In the genomic region with DNA sequence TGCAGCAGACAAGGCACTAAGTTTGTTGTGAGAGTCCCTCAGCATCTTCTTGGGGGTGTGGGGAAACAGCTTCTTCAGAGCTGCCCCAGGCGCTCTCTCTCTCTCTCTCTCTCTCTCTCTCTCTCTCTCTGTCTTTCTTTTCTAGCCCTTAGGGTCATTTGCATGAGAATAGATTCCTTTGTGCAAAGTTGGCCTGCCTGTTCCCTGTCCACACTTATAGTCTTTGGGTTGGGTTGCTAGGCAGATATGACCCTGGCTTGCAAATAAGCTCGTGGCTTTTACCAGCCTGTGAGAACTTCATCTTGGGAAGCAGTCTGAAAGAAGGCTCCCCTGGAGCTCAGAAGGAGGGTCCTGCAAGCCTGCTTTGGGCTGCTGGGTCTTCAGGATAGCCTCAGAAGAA, we compare ENCODE assay signal across 11 mouse cellular contexts. TPM values are rescaled to one million over a fixed set of nuclear protein-coding genes. Genes with fewer than 3 reads are reported as not detected.
DNase-seq lines count a peak whose midpoint lies in the region; ATAC-seq and TF ChIP-seq lines count a peak whose summit lies in the region.
"Had no signal": no experiment of that assay in that cellular context is flagged by ENCODE, and none has a peak within 500 bp of the region (broad histone marks: within the 10 kb centered on the region; RNA-seq: fewer than 3 reads in every experiment).

No protein-coding gene starts in this region.

- TF ChIP-seq EP300 in liver, postnatal 0 days (IDR thresholded peaks at IDR 0.05; ENCODE audit: low read depth) = no peak
- no peak for TF ChIP-seq EP300 in liver, embryonic 14.5 days (IDR thresholded peaks at IDR 0.05; ENCODE audit: low read depth)

- H3K9ac ChIP-seq in liver, embryonic 11.5 days (ENCODE audit: low read depth, low read length) = peak overlapping the region; percentile 56
- H3K9ac ChIP-seq in liver, postnatal 0 days (replicated peaks) = no peak overlapping the region
- peak overlapping the region; percentile 21; the same call in 1 of the 2 replicates for H3K9ac ChIP-seq in forebrain, embryonic 13.5 days
- H3K9ac ChIP-seq in liver, embryonic 14.5 days (replicated peaks) = no peak overlapping the region; the same call in 1 of the 2 replicates
- H3K9ac ChIP-seq: limb, embryonic 13.5 days had no signal

- no peaks in the 10 kb centered on the region for H3K9me3 ChIP-seq in liver, embryonic 11.5 days (ENCODE audit: control insufficient read depth, low read length)
- H3K9me3 ChIP-seq in liver, postnatal 0 days (ENCODE audit: low read length) = no peaks in the 10 kb centered on the region
- no peaks in the 10 kb centered on the region for H3K9me3 ChIP-seq in forebrain, embryonic 13.5 days (replicated peaks)
- no peaks in the 10 kb centered on the region for H3K9me3 ChIP-seq in liver, embryonic 14.5 days (ENCODE audit: control insufficient read depth, low read length)
- H3K9me3 ChIP-seq: limb, embryonic 13.5 days had no signal

- H3K36me3 ChIP-seq in liver, embryonic 11.5 days (ENCODE audit: control insufficient read depth, insufficient read depth, low read length) = no peaks in the 10 kb centered on the region
- no peaks in the 10 kb centered on the region for H3K36me3 ChIP-seq in liver, postnatal 0 days (replicated peaks; ENCODE audit: insufficient read depth, low read length)
- no peaks in the 10 kb centered on the region for H3K36me3 ChIP-seq in forebrain, embryonic 13.5 days (ENCODE audit: poor library complexity, severe bottlenecking)
- no peaks in the 10 kb centered on the region for H3K36me3 ChIP-seq in liver, embryonic 14.5 days (replicated peaks; ENCODE audit: control insufficient read depth, insufficient read depth, low read depth)
- H3K36me3 ChIP-seq: limb, embryonic 13.5 days had no signal

- ATAC-seq in liver, embryonic 11.5 days (replicated peaks; ENCODE audit: low FRiP score) = no peak
- no peak for ATAC-seq in liver, postnatal 0 days
- no peak; the same call in 1 of the 2 replicates for ATAC-seq in forebrain, embryonic 13.5 days
- ATAC-seq in liver, embryonic 14.5 days (ENCODE audit: insufficient read depth) = no peak

- H3K27me3 ChIP-seq in liver, embryonic 11.5 days (replicated peaks; ENCODE audit: control insufficient read depth, insufficient read depth, low read length) = no peaks in the 10 kb centered on the region
- no peaks in the 10 kb centered on the region for H3K27me3 ChIP-seq in liver, postnatal 0 days (ENCODE audit: insufficient read depth, low read length)
- H3K27me3 ChIP-seq in forebrain, embryonic 13.5 days = peaks cover 3% of the 10 kb centered on the region; the same call in 1 of the 2 replicates
- no peaks in the 10 kb centered on the region for H3K27me3 ChIP-seq in liver, embryonic 14.5 days (ENCODE audit: control insufficient read depth, insufficient read depth, low read length)

- TF ChIP-seq CTCF in liver, postnatal 0 days (IDR thresholded peaks at IDR 0.05; ENCODE audit: low read depth) = no peak
- no peak for TF ChIP-seq CTCF in liver, embryonic 14.5 days (IDR thresholded peaks at IDR 0.05; ENCODE audit: low read depth)

- 46% methylated on average over 2 of the region's 2 CpGs for WGBS in liver, embryonic 11.5 days
- WGBS in liver, postnatal 0 days (ENCODE audit: insufficient replicate concordance) = 62% methylated on average over 2 of the region's 2 CpGs
- WGBS in forebrain, embryonic 13.5 days = 4% methylated on average over 2 of the region's 2 CpGs
- WGBS in liver, embryonic 14.5 days (ENCODE audit: insufficient replicate concordance) = 47% methylated on average over 2 of the region's 2 CpGs

- H3K4me2 ChIP-seq in liver, embryonic 11.5 days = peak overlapping the region; percentile 32
- no peak overlapping the region for H3K4me2 ChIP-seq in liver, postnatal 0 days (ENCODE audit: low read depth, low read length)
- peak overlapping the region; percentile 22; the same call in 1 of the 2 replicates for H3K4me2 ChIP-seq in forebrain, embryonic 13.5 days
- no peak overlapping the region for H3K4me2 ChIP-seq in liver, embryonic 14.5 days (ENCODE audit: low read depth)
- H3K4me2 ChIP-seq: limb, embryonic 13.5 days had no signal

- H3K4me1 ChIP-seq in liver, embryonic 11.5 days (replicated peaks; ENCODE audit: control insufficient read depth, insufficient read depth, low read length) = peaks cover 23% of the 10 kb centered on the region
- H3K4me1 ChIP-seq in liver, postnatal 0 days (ENCODE audit: insufficient read depth) = peaks cover 8% of the 10 kb centered on the region; the same call in 1 of the 2 replicates
- peaks cover 51% of the 10 kb centered on the region for H3K4me1 ChIP-seq in forebrain, embryonic 13.5 days
- peaks cover 8 to 31% of the 10 kb centered on the region in 2 experiments; a peak in 3 of 4 replicates for H3K4me1 ChIP-seq in liver, embryonic 14.5 days (replicated peaks; ENCODE audit: control insufficient read depth in 2 of 2, insufficient read depth in 2 of 2, low read length in 1 of 2)

- no peak overlapping the region for H3K4me3 ChIP-seq in liver, embryonic 11.5 days (ENCODE audit: low read depth, low read length)
- H3K4me3 ChIP-seq in liver, postnatal 0 days (ENCODE audit: low read depth, low read length) = no peak overlapping the region
- no peak overlapping the region for H3K4me3 ChIP-seq in forebrain, embryonic 13.5 days
- H3K4me3 ChIP-seq in liver, embryonic 14.5 days (ENCODE audit: insufficient read depth in 1 of 2, low read depth in 2 of 2, low read length in 2 of 2) = no peak overlapping the region
- H3K4me3 ChIP-seq: limb, embryonic 13.5 days had no signal

- no peak for DNase-seq in liver, embryonic 11.5 days (ENCODE audit: low spot score)
- DNase-seq in liver, postnatal 0 days = no peak
- no peak for DNase-seq in liver, embryonic 14.5 days (ENCODE audit: low read depth in 3 of 3, low spot score in 3 of 3)
- DNase-seq in retina, postnatal 1 day = peak; percentile 82
- no peak for DNase-seq in cerebellum, adult 11-12 months
- DNase-seq in layer of hippocampus, adult 9-10 months (ENCODE audit: low spot score) = no peak
- DNase-seq in spleen, postnatal 36 days (ENCODE audit: low spot score in 2 of 2) = no peak
- DNase-seq: kidney, adult 18-20 months; thymus, postnatal 14 days had no signal

- H3K27ac ChIP-seq in liver, embryonic 11.5 days (ENCODE audit: low read depth, low read length) = peak overlapping the region; percentile 20; the same call in 1 of the 2 replicates
- H3K27ac ChIP-seq in liver, postnatal 0 days (ENCODE audit: low read depth) = no peak overlapping the region
- H3K27ac ChIP-seq in forebrain, embryonic 13.5 days = peak overlapping the region; percentile 69
- peak overlapping the region; percentile 16; the same call in 1 of the 2 replicates for H3K27ac ChIP-seq in liver, embryonic 14.5 days
- H3K27ac ChIP-seq: limb, embryonic 13.5 days had no signal

RNA-seq across cellular contexts. Expression of gene Slc16a6, which starts 2.8 kb away (rescaled TPM):
- polyA plus RNA-seq in liver, embryonic 11.5 days (2014; fragmentation: Nextera tagmentation; extraction: Ambion mirVana) = 52.2 and 58.7 TPM in 2 replicates
- 18.8 and 19.0 TPM in 2 replicates for polyA plus RNA-seq in liver, postnatal 0 days (2015; fragmentation: Nextera tagmentation; extraction: Ambion mirVana)
- polyA plus RNA-seq in forebrain, embryonic 13.5 days (2015; fragmentation: Nextera tagmentation; extraction: Ambion mirVana) = 3.6 and 5.0 TPM in 2 replicates
- polyA plus RNA-seq in liver, embryonic 14.5 days (2012; rRNA removed) = 5.8 and 8.0 TPM in 2 replicates
- 39.0 and 39.5 TPM in 2 replicates for polyA plus RNA-seq in liver, embryonic 14.5 days (2014; fragmentation: Nextera tagmentation; extraction: Ambion mirVana)

RNA-seq across cellular contexts. Expression of gene Arsg, which starts 3.1 kb away (rescaled TPM):
- 5.8 and 6.2 TPM in 2 replicates for polyA plus RNA-seq in liver, embryonic 11.5 days (2014; fragmentation: Nextera tagmentation; extraction: Ambion mirVana)
- 11.8 and 13.1 TPM in 2 replicates for polyA plus RNA-seq in liver, postnatal 0 days (2015; fragmentation: Nextera tagmentation; extraction: Ambion mirVana)
- 3.4 and 5.4 TPM in 2 replicates for polyA plus RNA-seq in forebrain, embryonic 13.5 days (2015; fragmentation: Nextera tagmentation; extraction: Ambion mirVana)
- 2.1 and 2.3 TPM in 2 replicates for polyA plus RNA-seq in liver, embryonic 14.5 days (2012; rRNA removed)
- polyA plus RNA-seq in liver, embryonic 14.5 days (2014; fragmentation: Nextera tagmentation; extraction: Ambion mirVana) = 3.4 and 3.8 TPM in 2 replicates

RNA-seq across cellular contexts. Expression of gene Amz2, which starts 50.5 kb away (rescaled TPM):
- 33.7 and 35.5 TPM in 2 replicates for polyA plus RNA-seq in liver, embryonic 11.5 days (2014; fragmentation: Nextera tagmentation; extraction: Ambion mirVana)
- 9.4 and 11.0 TPM in 2 replicates for polyA plus RNA-seq in liver, postnatal 0 days (2015; fragmentation: Nextera tagmentation; extraction: Ambion mirVana)
- 57.6 and 58.4 TPM in 2 replicates for polyA plus RNA-seq in forebrain, embryonic 13.5 days (2015; fragmentation: Nextera tagmentation; extraction: Ambion mirVana)
- 10.0 and 13.1 TPM in 2 replicates for polyA plus RNA-seq in liver, embryonic 14.5 days (2012; rRNA removed)
- polyA plus RNA-seq in liver, embryonic 14.5 days (2014; fragmentation: Nextera tagmentation; extraction: Ambion mirVana) = 12.2 and 12.6 TPM in 2 replicates

Comparison
In these comparisons a context has a peak if more than half of its experiments do, and no peak if none do; other contexts are left out.
1. H3K4me2 ChIP-seq: peak in liver, embryonic 11.5 days (single experiment) and forebrain, embryonic 13.5 days (single experiment); none in liver, postnatal 0 days (single experiment) and liver, embryonic 14.5 days (single experiment).
2. H3K9ac ChIP-seq: peak in liver, embryonic 11.5 days (single experiment) and forebrain, embryonic 13.5 days (single experiment); none in liver, postnatal 0 days (single experiment) and liver, embryonic 14.5 days (single experiment).